Comparison of ENCODE assay signal across 1 mouse cellular context in genomic region chr3:96230910-96231757, GRCm38 (mm10).
A peak's percentile ranks its signal among the peaks of the same experiment; 100 is the strongest.
TF ChIP-seq lines count a peak whose summit lies in the region.

No protein-coding gene starts in this region.

TF ChIP-seq in myocyte, 11 proteins besides CTCF, POLR2A, EP300 and RAD21 (continued from another document):
- TF ChIP-seq CEBPB (IDR thresholded peaks at IDR 0.05; ENCODE audit: insufficient read depth, poor library complexity, severe bottlenecking) (no peak), MYOG (IDR thresholded peaks at IDR 0.05; ENCODE audit: control insufficient read depth in 1 of 3, insufficient read depth in 1 of 3, insufficient read length in 2 of 3, low read depth in 2 of 3) (peak in 1 of 3 experiments; percentile 36), POLR2AphosphoS2 (IDR thresholded peaks at IDR 0.05; ENCODE audit: insufficient read length, low read depth) (no peak)
TF ChIP-seq in myocyte: peak in this region for 2.
